Mouse (Mus musculus): ENCODE measurements at regions not wholly inside any gene's neighbourhood (a gene's known extent, or its start where the extent isn't known, plus 50 kb on each side); places are given as distances from the start of the nearest gene placed in this dataset.
A peak's percentile ranks its signal among the peaks of the same experiment; 100 is the strongest.

- no peak overlapping the region for H3K27ac ChIP-seq (ENCODE audit: insufficient read depth, low read length)
- no peaks in the 10 kb centered on the region; the same call in 1 of the 2 replicates for H3K9me3 ChIP-seq (replicated peaks; ENCODE audit: control insufficient read depth, insufficient read depth, low read length, poor library complexity, severe bottlenecking)
- H3K4me1 ChIP-seq (ENCODE audit: control insufficient read depth, insufficient read depth, low read length) = no peaks in the 10 kb centered on the region
- no peak overlapping the region for H3K4me3 ChIP-seq (ENCODE audit: low read depth, low read length)
- H3K36me3 ChIP-seq (ENCODE audit: control insufficient read depth, insufficient read depth, low read length, poor library complexity, severe bottlenecking) = no peaks in the 10 kb centered on the region
- no peak overlapping the region for H3K9ac ChIP-seq (ENCODE audit: low read depth, poor library complexity, severe bottlenecking)
- H3K27me3 ChIP-seq (ENCODE audit: control insufficient read depth, insufficient read depth, low read length, poor library complexity, severe bottlenecking) = no peaks in the 10 kb centered on the region; the same call in 1 of the 2 replicates
- no peak for TF ChIP-seq CTCF (IDR thresholded peaks at IDR 0.05; ENCODE audit: low read depth, low read length)
- TF ChIP-seq EP300 (IDR thresholded peaks at IDR 0.05; ENCODE audit: insufficient read depth, low read depth, low read length) = no peak
- no peak for TF ChIP-seq POLR2A (IDR thresholded peaks at IDR 0.05; ENCODE audit: insufficient read depth, low read length)
Measured at GRCm38 (mm10) chr10:95124476-95124875, 179.8 kb upstream of the Plxnc1 start.

GRCm38 (mm10) chr10:95120007-95120406, 175.4 kb upstream of the Plxnc1 start:
- H3K4me3 ChIP-seq (ENCODE audit: low read depth, low read length) = no peak overlapping the region
- H3K27me3 ChIP-seq (ENCODE audit: control insufficient read depth, insufficient read depth, low read length, poor library complexity, severe bottlenecking) = no peaks in the 10 kb centered on the region; the same call in 1 of the 2 replicates
- H3K36me3 ChIP-seq (ENCODE audit: control insufficient read depth, insufficient read depth, low read length, poor library complexity, severe bottlenecking) = no peaks in the 10 kb centered on the region
- TF ChIP-seq EP300 (IDR thresholded peaks at IDR 0.05; ENCODE audit: insufficient read depth, low read depth, low read length) (no peak), CTCF (IDR thresholded peaks at IDR 0.05; ENCODE audit: low read depth, low read length) (no peak), POLR2A (IDR thresholded peaks at IDR 0.05; ENCODE audit: insufficient read depth, low read length) (no peak)
- H3K9me3 ChIP-seq (replicated peaks; ENCODE audit: control insufficient read depth, insufficient read depth, low read length, poor library complexity, severe bottlenecking) = no peaks in the 10 kb centered on the region; the same call in 1 of the 2 replicates
- H3K27ac ChIP-seq (ENCODE audit: insufficient read depth, low read length) = no peak overlapping the region
- H3K4me1 ChIP-seq (ENCODE audit: control insufficient read depth, insufficient read depth, low read length) = peaks cover 6% of the 10 kb centered on the region
- no peak overlapping the region for H3K9ac ChIP-seq (ENCODE audit: low read depth, poor library complexity, severe bottlenecking)

GRCm38 (mm10) chr10:95118786-95119351, 174.2 kb upstream of the Plxnc1 start:
- Histone ChIP-seq H3K9me3 (replicated peaks; ENCODE audit: control insufficient read depth, insufficient read depth, low read length, poor library complexity, severe bottlenecking) (no peaks in the 10 kb centered on the region), H3K27ac (ENCODE audit: insufficient read depth, low read length) (no peak overlapping the region), H3K27me3 (ENCODE audit: control insufficient read depth, insufficient read depth, low read length, poor library complexity, severe bottlenecking) (no peaks in the 10 kb centered on the region; the same call in 1 of the 2 replicates), H3K4me1 (ENCODE audit: control insufficient read depth, insufficient read depth, low read length) (peaks cover 6% of the 10 kb centered on the region), H3K4me3 (ENCODE audit: low read depth, low read length) (no peak overlapping the region), H3K36me3 (ENCODE audit: control insufficient read depth, insufficient read depth, low read length, poor library complexity, severe bottlenecking) (no peaks in the 10 kb centered on the region), H3K9ac (ENCODE audit: low read depth, poor library complexity, severe bottlenecking) (no peak overlapping the region)
- TF ChIP-seq CTCF (IDR thresholded peaks at IDR 0.05; ENCODE audit: low read depth, low read length) (no peak), POLR2A (IDR thresholded peaks at IDR 0.05; ENCODE audit: insufficient read depth, low read length) (no peak), EP300 (IDR thresholded peaks at IDR 0.05; ENCODE audit: insufficient read depth, low read depth, low read length) (no peak)

GRCm38 (mm10) chr10:95117731-95118212, 173.1 kb upstream of the Plxnc1 start:
- no peak overlapping the region for H3K27ac ChIP-seq (ENCODE audit: insufficient read depth, low read length)
- no peaks in the 10 kb centered on the region for H3K9me3 ChIP-seq (replicated peaks; ENCODE audit: control insufficient read depth, insufficient read depth, low read length, poor library complexity, severe bottlenecking)
- no peaks in the 10 kb centered on the region for H3K36me3 ChIP-seq (ENCODE audit: control insufficient read depth, insufficient read depth, low read length, poor library complexity, severe bottlenecking)
- H3K4me1 ChIP-seq (ENCODE audit: control insufficient read depth, insufficient read depth, low read length) = peaks cover 6% of the 10 kb centered on the region
- no peak overlapping the region for H3K4me3 ChIP-seq (ENCODE audit: low read depth, low read length)
- no peak overlapping the region for H3K9ac ChIP-seq (ENCODE audit: low read depth, poor library complexity, severe bottlenecking)
- no peaks in the 10 kb centered on the region for H3K27me3 ChIP-seq (ENCODE audit: control insufficient read depth, insufficient read depth, low read length, poor library complexity, severe bottlenecking)
- TF ChIP-seq CTCF (IDR thresholded peaks at IDR 0.05; ENCODE audit: low read depth, low read length) (no peak), POLR2A (IDR thresholded peaks at IDR 0.05; ENCODE audit: insufficient read depth, low read length) (no peak), EP300 (IDR thresholded peaks at IDR 0.05; ENCODE audit: insufficient read depth, low read depth, low read length) (no peak)

- Histone ChIP-seq H3K27ac (ENCODE audit: insufficient read depth, low read length) (no peak overlapping the region; the same call in 1 of the 2 replicates), H3K9ac (ENCODE audit: low read depth, poor library complexity, severe bottlenecking) (no peak overlapping the region), H3K27me3 (ENCODE audit: control insufficient read depth, insufficient read depth, low read length, poor library complexity, severe bottlenecking) (no peaks in the 10 kb centered on the region), H3K36me3 (ENCODE audit: control insufficient read depth, insufficient read depth, low read length, poor library complexity, severe bottlenecking) (no peaks in the 10 kb centered on the region), H3K9me3 (replicated peaks; ENCODE audit: control insufficient read depth, insufficient read depth, low read length, poor library complexity, severe bottlenecking) (no peaks in the 10 kb centered on the region), H3K4me3 (ENCODE audit: low read depth, low read length) (no peak overlapping the region), H3K4me1 (ENCODE audit: control insufficient read depth, insufficient read depth, low read length) (peaks cover 6% of the 10 kb centered on the region)
- TF ChIP-seq EP300 (IDR thresholded peaks at IDR 0.05; ENCODE audit: insufficient read depth, low read depth, low read length) = no peak
- TF ChIP-seq CTCF (IDR thresholded peaks at IDR 0.05; ENCODE audit: low read depth, low read length) = no peak
- no peak for TF ChIP-seq POLR2A (IDR thresholded peaks at IDR 0.05; ENCODE audit: insufficient read depth, low read length)
Measured at GRCm38 (mm10) chr10:95117041-95117730, 172.6 kb upstream of the Plxnc1 start.

- no peaks in the 10 kb centered on the region for H3K9me3 ChIP-seq (replicated peaks; ENCODE audit: control insufficient read depth, insufficient read depth, low read length, poor library complexity, severe bottlenecking)
- H3K27ac ChIP-seq (ENCODE audit: insufficient read depth, low read length) = no peak overlapping the region; the same call in 1 of the 2 replicates
- H3K4me1 ChIP-seq (ENCODE audit: control insufficient read depth, insufficient read depth, low read length) = peaks cover 6% of the 10 kb centered on the region
- no peaks in the 10 kb centered on the region for H3K36me3 ChIP-seq (ENCODE audit: control insufficient read depth, insufficient read depth, low read length, poor library complexity, severe bottlenecking)
- no peaks in the 10 kb centered on the region for H3K27me3 ChIP-seq (ENCODE audit: control insufficient read depth, insufficient read depth, low read length, poor library complexity, severe bottlenecking)
- no peak for TF ChIP-seq POLR2A (IDR thresholded peaks at IDR 0.05; ENCODE audit: insufficient read depth, low read length)
- TF ChIP-seq EP300 (IDR thresholded peaks at IDR 0.05; ENCODE audit: insufficient read depth, low read depth, low read length) = 0 out of 2 replicates have a peak, but pooled peaks have one; percentile 11
- no peak for TF ChIP-seq CTCF (IDR thresholded peaks at IDR 0.05; ENCODE audit: low read depth, low read length)
- H3K4me3 ChIP-seq (ENCODE audit: low read depth, low read length) = no peak overlapping the region
- no peak overlapping the region for H3K9ac ChIP-seq (ENCODE audit: low read depth, poor library complexity, severe bottlenecking)
Measured at GRCm38 (mm10) chr10:95116579-95117011, 172.0 kb upstream of the Plxnc1 start.

All from ES-Bruce4 (cell line).